Mouse (Mus musculus): ENCODE measurements around the gene Ddb1.

Gene Ddb1

GRCm38 (mm10) chr19:10661373-10661772 is 56.2 kb downstream of the Ddb1 start:
- in situ Hi-C loops (cut with MboI, MseI) = loop anchor here (5.0 to 25.0 kb wide), 2 partner anchors 301 to 651 kb away; partner anchors contain the start of gene Ms4a14

GRCm38 (mm10) chr19:10661919-10662318 is 56.8 kb downstream of the Ddb1 start:
- in situ Hi-C loops (cut with MboI, MseI) = loop anchor here (5.0 to 25.0 kb wide), 2 partner anchors 300 to 650 kb away; partner anchors contain the start of gene Ms4a14

- in situ Hi-C loops (cut with MboI, MseI) = loop anchor here (5.0 to 25.0 kb wide), 2 partner anchors 300 to 650 kb away; partner anchors contain the start of gene Ms4a14
These were observed 57.5 kb downstream of the Ddb1 start for GRCm38 (mm10) chr19:10662665-10663064.

- in situ Hi-C loops (cut with MboI, MseI) = loop anchor here (25.0 kb wide), 1 partner anchor 647 kb away; the partner anchor contains the start of gene Ms4a14
These were observed 60.0 kb downstream of the Ddb1 start for GRCm38 (mm10) chr19:10665093-10665492.

- in situ Hi-C loops (cut with MboI, MseI) = loop anchor here (25.0 kb wide), 1 partner anchor 647 kb away; the partner anchor contains the start of gene Ms4a14
These were observed 60.4 kb downstream of the Ddb1 start for GRCm38 (mm10) chr19:10665499-10665898.

- in situ Hi-C loops (cut with MboI, MseI) = loop anchor here (25.0 kb wide), 1 partner anchor 641 kb away; the partner anchor contains the start of gene Ms4a14
These were observed 66.2 kb downstream of the Ddb1 start for GRCm38 (mm10) chr19:10671319-10671718.

GRCm38 (mm10) chr19:10671854-10672417 is 66.8 kb downstream of the Ddb1 start:
- in situ Hi-C loops (cut with MboI, MseI) = loop anchor here (25.0 kb wide), 1 partner anchor 640 kb away; the partner anchor contains the start of gene Ms4a14

GRCm38 (mm10) chr19:10673275-10673674 is 68.1 kb downstream of the Ddb1 start:
- in situ Hi-C loops (cut with MboI, MseI) = loop anchor here (25.0 kb wide), 1 partner anchor 639 kb away; the partner anchor contains the start of gene Ms4a14

GRCm38 (mm10) chr19:10676656-10677055 is 71.5 kb downstream of the Ddb1 start:
- in situ Hi-C loops (cut with MboI, MseI) = no loop called here

- in situ Hi-C loops (cut with MboI, MseI) = no loop called here
These were observed 73.0 kb downstream of the Ddb1 start, which contains the start of gene Pga5 for GRCm38 (mm10) chr19:10677915-10678771. TSS of gene Pga5 (minus strand) at chr19:10678071.

- in situ Hi-C loops (cut with MboI, MseI) = no loop called here
These were observed 73.6 kb downstream of the Ddb1 start for GRCm38 (mm10) chr19:10678772-10679067.
